Mouse (Mus musculus): ENCODE data around the gene Tmem109. TPM values are rescaled to one million over a fixed set of nuclear protein-coding genes. Genes with fewer than 3 reads are reported as not detected.

The Tmem109 gene
- polyA plus RNA-seq, 1 experiment from 2014 or later = 71.1 TPM

- ATAC-seq (ENCODE audit: insufficient number of reproducible peaks, low FRiP score, low TSS enrichment, low read depth) = no peak
- Histone ChIP-seq H3K4me3 (ENCODE audit: low read depth, low read length) (peak overlapping the region; percentile 67), H3K27me3 (ENCODE audit: control insufficient read depth, insufficient read depth, low read length) (no peaks in the 10 kb centered on the region), H3K9ac (ENCODE audit: low read length) (peak overlapping the region; percentile 96), H3K36me3 (ENCODE audit: control insufficient read depth, insufficient read depth, low read length) (peaks cover 27% of the 10 kb centered on the region), H3K4me1 (ENCODE audit: control insufficient read depth, insufficient read depth, low read length) (peaks cover 10% of the 10 kb centered on the region), H3K9me3 (ENCODE audit: control insufficient read depth, low read length) (no peaks in the 10 kb centered on the region), H3K4me2 (ENCODE audit: low read depth, severe bottlenecking) (peak overlapping the region; percentile 85), H3K27ac (replicated peaks; ENCODE audit: low read depth, low read length) (no peak overlapping the region)
- 32% methylated on average over 5 of the region's 5 CpGs for WGBS
- DNase-seq (ENCODE audit: low spot score) = no peak
Observed at GRCm38 (mm10) chr19:10867946-10868622, 13.7 kb downstream of the Tmem109 start.

DNA sequence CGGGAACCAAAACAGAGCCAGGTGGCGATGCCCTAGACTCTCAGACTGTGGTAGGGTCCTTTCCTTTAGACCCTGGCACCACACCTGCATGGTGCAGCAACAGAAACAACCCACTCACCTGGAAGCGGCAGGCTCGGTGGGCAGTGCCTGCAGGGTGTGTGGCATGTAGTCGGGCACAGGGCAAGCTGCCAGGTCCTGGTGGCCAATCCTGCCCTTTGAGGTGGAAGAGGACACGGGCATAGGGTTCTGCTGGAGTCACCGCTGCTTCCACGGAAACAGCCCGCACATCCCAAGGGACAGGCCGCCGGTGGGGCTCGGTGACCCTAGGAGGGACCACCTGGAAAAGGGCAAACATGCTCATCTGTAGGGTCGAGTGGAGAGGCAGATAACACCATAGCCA lies 15.4 kb downstream of the Tmem109 start:
- 88% methylated on average over 13 of the region's 13 CpGs for WGBS
- no peak overlapping the region for H3K4me2 ChIP-seq (ENCODE audit: low read depth, severe bottlenecking)
- ATAC-seq (ENCODE audit: insufficient number of reproducible peaks, low FRiP score, low TSS enrichment, low read depth) (no peak), DNase-seq (ENCODE audit: low spot score) (no peak)
- H3K9me3 ChIP-seq (ENCODE audit: control insufficient read depth, low read length) = no peaks in the 10 kb centered on the region
- H3K27me3 ChIP-seq (ENCODE audit: control insufficient read depth, insufficient read depth, low read length) = no peaks in the 10 kb centered on the region
- H3K36me3 ChIP-seq (ENCODE audit: control insufficient read depth, insufficient read depth, low read length) = peaks cover 31% of the 10 kb centered on the region
- H3K4me1 ChIP-seq (ENCODE audit: control insufficient read depth, insufficient read depth, low read length) = peaks cover 10% of the 10 kb centered on the region
- H3K9ac ChIP-seq (ENCODE audit: low read length) = no peak overlapping the region
- no peak overlapping the region for H3K4me3 ChIP-seq (ENCODE audit: low read depth, low read length)
- no peak overlapping the region for H3K27ac ChIP-seq (replicated peaks; ENCODE audit: low read depth, low read length)

GRCm38 (mm10) chr19:10860072-10860497 lies 21.7 kb downstream of the Tmem109 start:
- Histone ChIP-seq H3K9me3 (ENCODE audit: control insufficient read depth, low read length) (no peaks in the 10 kb centered on the region), H3K4me2 (ENCODE audit: low read depth, severe bottlenecking) (no peak overlapping the region), H3K27ac (replicated peaks; ENCODE audit: low read depth, low read length) (no peak overlapping the region), H3K36me3 (ENCODE audit: control insufficient read depth, insufficient read depth, low read length) (peaks cover 33% of the 10 kb centered on the region), H3K27me3 (ENCODE audit: control insufficient read depth, insufficient read depth, low read length) (no peaks in the 10 kb centered on the region), H3K4me3 (ENCODE audit: low read depth, low read length) (no peak overlapping the region), H3K9ac (ENCODE audit: low read length) (no peak overlapping the region), H3K4me1 (ENCODE audit: control insufficient read depth, insufficient read depth, low read length) (no peaks in the 10 kb centered on the region)
- no peak for ATAC-seq (ENCODE audit: insufficient number of reproducible peaks, low FRiP score, low TSS enrichment, low read depth)
- peak; percentile 42 for DNase-seq (ENCODE audit: low spot score)
- WGBS = 43% methylated on average over 22 of the region's 22 CpGs

DNA sequence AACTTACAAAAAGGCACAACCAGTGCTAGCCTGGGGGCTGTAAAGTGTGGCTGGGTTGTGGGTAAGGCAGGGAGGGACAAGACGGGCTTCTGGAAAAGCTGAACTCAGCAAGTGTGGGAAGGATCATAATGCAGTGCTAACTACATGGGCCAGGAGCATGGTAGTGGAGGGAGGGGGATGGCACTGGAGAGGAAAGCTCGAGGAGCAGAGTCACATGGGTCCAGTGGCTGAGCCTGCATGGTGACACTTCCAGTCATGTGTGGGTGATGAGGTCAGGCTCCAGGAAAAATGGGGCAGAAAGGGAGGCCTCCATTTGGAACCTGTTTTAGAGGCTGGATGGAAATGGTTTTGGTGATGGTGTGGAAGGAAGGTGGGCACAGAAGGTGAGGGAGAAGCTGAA lies 25.3 kb downstream of the Tmem109 start:
- no peaks in the 10 kb centered on the region for H3K27me3 ChIP-seq (ENCODE audit: control insufficient read depth, insufficient read depth, low read length)
- DNase-seq (ENCODE audit: low spot score) = no peak
- H3K36me3 ChIP-seq (ENCODE audit: control insufficient read depth, insufficient read depth, low read length) = peaks cover 15% of the 10 kb centered on the region; the same call in 1 of the 2 replicates
- no peak overlapping the region for H3K4me3 ChIP-seq (ENCODE audit: low read depth, low read length)
- H3K9me3 ChIP-seq (ENCODE audit: control insufficient read depth, low read length) = no peaks in the 10 kb centered on the region
- no peak overlapping the region for H3K9ac ChIP-seq (ENCODE audit: low read length)
- no peaks in the 10 kb centered on the region for H3K4me1 ChIP-seq (ENCODE audit: control insufficient read depth, insufficient read depth, low read length)
- ATAC-seq (ENCODE audit: insufficient number of reproducible peaks, low FRiP score, low TSS enrichment, low read depth) = no peak
- H3K27ac ChIP-seq (replicated peaks; ENCODE audit: low read depth, low read length) = no peak overlapping the region
- H3K4me2 ChIP-seq (ENCODE audit: low read depth, severe bottlenecking) = no peak overlapping the region
- WGBS = 61% methylated on average over 2 of the region's 2 CpGs

DNA sequence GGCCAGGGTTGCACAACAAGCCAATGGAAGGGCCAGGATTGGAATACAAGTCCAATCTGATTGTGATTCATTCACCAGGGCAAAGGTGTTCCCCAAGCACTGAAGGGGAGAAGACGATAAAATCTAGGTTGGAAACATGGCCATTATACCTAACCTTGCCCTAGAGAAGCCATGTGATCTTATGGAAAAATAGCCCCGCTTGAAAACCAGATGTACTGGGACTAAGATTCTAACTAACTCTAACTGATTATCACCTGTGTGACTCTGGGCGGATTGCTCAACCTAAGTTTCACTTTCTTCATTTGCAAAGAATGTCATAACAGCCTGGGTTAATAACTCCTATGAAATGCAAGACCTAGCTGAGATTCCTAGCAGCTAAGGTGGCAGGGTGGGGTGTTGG lies 26.4 kb downstream of the Tmem109 start:
- Histone ChIP-seq H3K27me3 (ENCODE audit: control insufficient read depth, insufficient read depth, low read length) (no peaks in the 10 kb centered on the region), H3K4me3 (ENCODE audit: low read depth, low read length) (no peak overlapping the region), H3K9ac (ENCODE audit: low read length) (no peak overlapping the region), H3K4me2 (ENCODE audit: low read depth, severe bottlenecking) (no peak overlapping the region), H3K36me3 (ENCODE audit: control insufficient read depth, insufficient read depth, low read length) (peaks cover 11% of the 10 kb centered on the region; the same call in 1 of the 2 replicates), H3K4me1 (ENCODE audit: control insufficient read depth, insufficient read depth, low read length) (no peaks in the 10 kb centered on the region), H3K9me3 (ENCODE audit: control insufficient read depth, low read length) (no peaks in the 10 kb centered on the region), H3K27ac (replicated peaks; ENCODE audit: low read depth, low read length) (no peak overlapping the region)
- DNase-seq (ENCODE audit: low spot score) (no peak), ATAC-seq (ENCODE audit: insufficient number of reproducible peaks, low FRiP score, low TSS enrichment, low read depth) (no peak)
- 83% methylated on average over 3 of the region's 3 CpGs for WGBS

DNA sequence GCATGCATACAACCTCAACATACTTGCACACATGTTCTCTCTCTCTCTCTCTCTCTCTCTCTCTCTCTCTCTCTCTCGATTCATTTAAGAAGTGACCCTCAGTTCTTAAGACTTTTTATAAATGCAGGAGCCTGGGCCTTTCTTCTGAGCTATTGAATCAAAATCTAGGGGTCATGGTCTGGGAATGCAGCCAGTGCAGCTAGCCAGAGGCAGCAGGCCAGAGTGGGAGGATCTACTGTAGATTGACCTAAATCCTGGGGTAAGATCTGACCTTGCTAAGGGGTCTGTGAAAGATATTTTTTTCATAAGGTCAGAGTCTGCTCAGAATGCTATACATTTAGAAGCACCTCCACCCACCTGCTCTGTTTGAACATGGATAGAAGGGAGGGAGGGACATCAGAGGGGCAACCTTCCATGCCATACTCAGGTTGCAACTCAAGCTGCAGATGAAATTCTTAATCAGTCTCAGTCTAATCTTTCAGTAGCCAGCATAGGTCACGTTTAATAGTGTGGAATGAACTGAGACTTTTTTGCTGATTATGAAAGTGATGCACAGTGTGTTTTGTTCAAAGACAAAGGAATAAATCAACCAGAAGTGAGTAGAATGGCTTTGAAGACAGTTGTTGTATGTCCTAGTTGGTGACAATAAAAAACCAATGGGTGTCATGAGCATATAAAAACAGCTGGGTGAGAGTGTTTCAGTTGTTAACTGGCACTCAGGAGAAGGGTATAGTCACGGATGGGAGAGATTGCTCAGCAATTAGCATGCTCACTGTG lies 34.3 kb downstream of the Tmem109 start:
- Histone ChIP-seq H3K27me3 (ENCODE audit: control insufficient read depth, insufficient read depth, low read length) (no peaks in the 10 kb centered on the region), H3K36me3 (ENCODE audit: control insufficient read depth, insufficient read depth, low read length) (no peaks in the 10 kb centered on the region), H3K4me3 (ENCODE audit: low read depth, low read length) (no peak overlapping the region), H3K9ac (ENCODE audit: low read length) (no peak overlapping the region), H3K9me3 (ENCODE audit: control insufficient read depth, low read length) (no peaks in the 10 kb centered on the region), H3K4me2 (ENCODE audit: low read depth, severe bottlenecking) (no peak overlapping the region), H3K4me1 (ENCODE audit: control insufficient read depth, insufficient read depth, low read length) (no peaks in the 10 kb centered on the region), H3K27ac (replicated peaks; ENCODE audit: low read depth, low read length) (no peak overlapping the region)
- no peak for DNase-seq (ENCODE audit: low spot score)
- no peak for ATAC-seq (ENCODE audit: insufficient number of reproducible peaks, low FRiP score, low TSS enrichment, low read depth)
- WGBS = 69% methylated on average over 3 of the region's 3 CpGs

DNA sequence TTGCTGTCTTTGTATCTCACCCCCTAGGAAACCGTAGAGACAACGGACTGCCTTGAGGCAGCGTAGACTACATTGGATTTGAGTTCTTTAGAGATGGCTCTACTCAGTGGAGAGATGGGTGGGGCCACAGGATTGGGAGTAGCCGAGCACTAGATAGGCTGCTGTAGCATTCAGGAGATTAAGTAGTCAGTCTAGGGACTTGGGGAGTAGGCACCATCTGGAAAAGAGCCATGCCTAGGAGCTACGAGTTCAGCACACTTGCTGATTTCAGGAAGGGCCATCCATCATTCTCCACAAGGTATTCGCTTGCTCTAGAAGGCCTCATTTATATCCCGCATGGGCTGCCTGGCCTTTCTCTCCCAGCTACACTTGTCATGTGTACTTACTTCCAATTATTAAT lies 35.7 kb downstream of the Tmem109 start:
- ATAC-seq (ENCODE audit: insufficient number of reproducible peaks, low FRiP score, low TSS enrichment, low read depth) = no peak
- Histone ChIP-seq H3K36me3 (ENCODE audit: control insufficient read depth, insufficient read depth, low read length) (no peaks in the 10 kb centered on the region), H3K9ac (ENCODE audit: low read length) (no peak overlapping the region)

GRCm38 (mm10) chr19:10845454-10845853 lies 36.3 kb downstream of the Tmem109 start:
- Histone ChIP-seq H3K27ac (replicated peaks; ENCODE audit: low read depth, low read length) (no peak overlapping the region), H3K9ac (ENCODE audit: low read length) (no peak overlapping the region), H3K4me2 (ENCODE audit: low read depth, severe bottlenecking) (no peak overlapping the region), H3K36me3 (ENCODE audit: control insufficient read depth, insufficient read depth, low read length) (no peaks in the 10 kb centered on the region), H3K4me1 (ENCODE audit: control insufficient read depth, insufficient read depth, low read length) (no peaks in the 10 kb centered on the region), H3K4me3 (ENCODE audit: low read depth, low read length) (no peak overlapping the region), H3K9me3 (ENCODE audit: control insufficient read depth, low read length) (no peaks in the 10 kb centered on the region), H3K27me3 (ENCODE audit: control insufficient read depth, insufficient read depth, low read length) (no peaks in the 10 kb centered on the region)
- 86% methylated on average over 3 of the region's 3 CpGs for WGBS
- DNase-seq (ENCODE audit: low spot score) (no peak), ATAC-seq (ENCODE audit: insufficient number of reproducible peaks, low FRiP score, low TSS enrichment, low read depth) (no peak)

More for the DNA sequence above, 35.7 kb downstream of the Tmem109 start:
- WGBS = 72% methylated on average over 7 of the region's 7 CpGs
- no peak overlapping the region for H3K4me3 ChIP-seq (ENCODE audit: low read depth, low read length)
- no peaks in the 10 kb centered on the region for H3K4me1 ChIP-seq (ENCODE audit: control insufficient read depth, insufficient read depth, low read length)
- H3K9me3 ChIP-seq (ENCODE audit: control insufficient read depth, low read length) = no peaks in the 10 kb centered on the region
- no peak for DNase-seq (ENCODE audit: low spot score)
- no peak overlapping the region for H3K4me2 ChIP-seq (ENCODE audit: low read depth, severe bottlenecking)
- H3K27ac ChIP-seq (replicated peaks; ENCODE audit: low read depth, low read length) = no peak overlapping the region
- H3K27me3 ChIP-seq (ENCODE audit: control insufficient read depth, insufficient read depth, low read length) = no peaks in the 10 kb centered on the region
